Mouse (Mus musculus): ENCODE measurements at regions not wholly inside any gene's neighbourhood (a gene's known extent, or its start where the extent isn't known, plus 50 kb on each side); places are given as distances from the start of the nearest gene placed in this dataset.

GRCm38 (mm10) chr8:42219857-42220600 is 803.2 kb upstream of the Frg1 start:
- no peak for TF ChIP-seq CTCF (IDR thresholded peaks at IDR 0.05)
- TF ChIP-seq EP300 (IDR thresholded peaks at IDR 0.05; ENCODE audit: insufficient read depth, low read depth, low read length) = no peak
- no peak for TF ChIP-seq POLR2A (IDR thresholded peaks at IDR 0.05; ENCODE audit: insufficient read depth, low read depth, low read length)
- no peak overlapping the region for H3K27ac ChIP-seq

GRCm38 (mm10) chr8:42210943-42211342 is 794.1 kb upstream of the Frg1 start:
- DNase-seq = no peak
- TF ChIP-seq POLR2A (IDR thresholded peaks at IDR 0.05; ENCODE audit: insufficient read depth, low read depth, low read length) (no peak), EP300 (IDR thresholded peaks at IDR 0.05; ENCODE audit: insufficient read depth, low read depth, low read length) (no peak), CTCF (IDR thresholded peaks at IDR 0.05) (no peak)
- 38% methylated on average over 2 of the region's 2 CpGs for WGBS
- no peaks in the 10 kb centered on the region for H3K4me1 ChIP-seq (ENCODE audit: control insufficient read depth, insufficient read depth, low read length)
- H3K27me3 ChIP-seq (ENCODE audit: control insufficient read depth, insufficient read depth, low read length) = no peaks in the 10 kb centered on the region
- no peaks in the 10 kb centered on the region for H3K79me2 ChIP-seq (replicated peaks; ENCODE audit: control insufficient read depth, insufficient read depth, low read length)
- no peaks in the 10 kb centered on the region for H3K36me3 ChIP-seq (ENCODE audit: control insufficient read depth, insufficient read depth, low read length)
- H3K9ac ChIP-seq (ENCODE audit: low read depth, low read length) = no peak overlapping the region
- H3K27ac ChIP-seq = no peak overlapping the region
- H3K4me3 ChIP-seq = no peak overlapping the region
- intact Hi-C loops (cut with DNase I) = no loop called here

More at GRCm38 (mm10) chr8:42219857-42220600, 803.2 kb upstream of the Frg1 start:
- Histone ChIP-seq H3K36me3 (ENCODE audit: control insufficient read depth, insufficient read depth, low read length) (no peaks in the 10 kb centered on the region), H3K9ac (ENCODE audit: low read depth, low read length) (no peak overlapping the region), H3K4me1 (ENCODE audit: control insufficient read depth, insufficient read depth, low read length) (no peaks in the 10 kb centered on the region), H3K79me2 (replicated peaks; ENCODE audit: control insufficient read depth, insufficient read depth, low read length) (no peaks in the 10 kb centered on the region), H3K4me3 (no peak overlapping the region), H3K27me3 (ENCODE audit: control insufficient read depth, insufficient read depth, low read length) (no peaks in the 10 kb centered on the region)
- 62% methylated on average over 2 of the region's 2 CpGs for WGBS
- no peak for DNase-seq
- intact Hi-C loops (cut with DNase I) = no loop called here

- Histone ChIP-seq H3K27me3 (ENCODE audit: control insufficient read depth, insufficient read depth, low read length) (no peaks in the 10 kb centered on the region), H3K4me3 (no peak overlapping the region), H3K4me1 (ENCODE audit: control insufficient read depth, insufficient read depth, low read length) (no peaks in the 10 kb centered on the region), H3K9ac (ENCODE audit: low read depth, low read length) (no peak overlapping the region), H3K27ac (no peak overlapping the region), H3K36me3 (ENCODE audit: control insufficient read depth, insufficient read depth, low read length) (no peaks in the 10 kb centered on the region), H3K79me2 (replicated peaks; ENCODE audit: control insufficient read depth, insufficient read depth, low read length) (no peaks in the 10 kb centered on the region)
- TF ChIP-seq CTCF (IDR thresholded peaks at IDR 0.05) = no peak
- no peak for TF ChIP-seq EP300 (IDR thresholded peaks at IDR 0.05; ENCODE audit: insufficient read depth, low read depth, low read length)
- no peak for TF ChIP-seq POLR2A (IDR thresholded peaks at IDR 0.05; ENCODE audit: insufficient read depth, low read depth, low read length)
- intact Hi-C loops (cut with DNase I) = no loop called here
- no peak for DNase-seq
Observed at GRCm38 (mm10) chr8:42209989-42210388, 793.1 kb upstream of the Frg1 start.

- intact Hi-C loops (cut with DNase I) = no loop called here
Observed at GRCm38 (mm10) chr8:42197257-42197656, 780.4 kb upstream of the Frg1 start.

GRCm38 (mm10) chr8:42193902-42194550 is 777.2 kb upstream of the Frg1 start:
- Histone ChIP-seq H3K27me3 (ENCODE audit: control insufficient read depth, insufficient read depth, low read length) (no peaks in the 10 kb centered on the region), H3K4me1 (ENCODE audit: control insufficient read depth, insufficient read depth, low read length) (no peaks in the 10 kb centered on the region), H3K27ac (no peak overlapping the region), H3K36me3 (ENCODE audit: control insufficient read depth, insufficient read depth, low read length) (no peaks in the 10 kb centered on the region), H3K9ac (ENCODE audit: low read depth, low read length) (no peak overlapping the region), H3K4me3 (no peak overlapping the region), H3K79me2 (replicated peaks; ENCODE audit: control insufficient read depth, insufficient read depth, low read length) (no peaks in the 10 kb centered on the region)
- 88% methylated on average over 1 of the region's 1 CpGs for WGBS
- intact Hi-C loops (cut with DNase I) = no loop called here
- TF ChIP-seq POLR2A (IDR thresholded peaks at IDR 0.05; ENCODE audit: insufficient read depth, low read depth, low read length) (no peak), CTCF (IDR thresholded peaks at IDR 0.05) (no peak), EP300 (IDR thresholded peaks at IDR 0.05; ENCODE audit: insufficient read depth, low read depth, low read length) (no peak)
- DNase-seq = no peak

More at GRCm38 (mm10) chr8:42197257-42197656, 780.4 kb upstream of the Frg1 start:
- Histone ChIP-seq H3K27ac (no peak overlapping the region), H3K4me1 (ENCODE audit: control insufficient read depth, insufficient read depth, low read length) (no peaks in the 10 kb centered on the region), H3K79me2 (replicated peaks; ENCODE audit: control insufficient read depth, insufficient read depth, low read length) (no peaks in the 10 kb centered on the region), H3K27me3 (ENCODE audit: control insufficient read depth, insufficient read depth, low read length) (no peaks in the 10 kb centered on the region), H3K36me3 (ENCODE audit: control insufficient read depth, insufficient read depth, low read length) (no peaks in the 10 kb centered on the region), H3K4me3 (no peak overlapping the region), H3K9ac (ENCODE audit: low read depth, low read length) (no peak overlapping the region)
- TF ChIP-seq POLR2A (IDR thresholded peaks at IDR 0.05; ENCODE audit: insufficient read depth, low read depth, low read length) (no peak), CTCF (IDR thresholded peaks at IDR 0.05) (no peak), EP300 (IDR thresholded peaks at IDR 0.05; ENCODE audit: insufficient read depth, low read depth, low read length) (no peak)
- WGBS = 64% methylated on average over 5 of the region's 5 CpGs
- DNase-seq = no peak

- Histone ChIP-seq H3K4me3 (no peak overlapping the region), H3K36me3 (ENCODE audit: control insufficient read depth, insufficient read depth, low read length) (no peaks in the 10 kb centered on the region), H3K9ac (ENCODE audit: low read depth, low read length) (no peak overlapping the region), H3K4me1 (ENCODE audit: control insufficient read depth, insufficient read depth, low read length) (no peaks in the 10 kb centered on the region), H3K79me2 (replicated peaks; ENCODE audit: control insufficient read depth, insufficient read depth, low read length) (no peaks in the 10 kb centered on the region), H3K27me3 (ENCODE audit: control insufficient read depth, insufficient read depth, low read length) (no peaks in the 10 kb centered on the region), H3K27ac (no peak overlapping the region)
- no peak for DNase-seq
- no peak for TF ChIP-seq CTCF (IDR thresholded peaks at IDR 0.05)
- TF ChIP-seq POLR2A (IDR thresholded peaks at IDR 0.05; ENCODE audit: insufficient read depth, low read depth, low read length) = no peak
- TF ChIP-seq EP300 (IDR thresholded peaks at IDR 0.05; ENCODE audit: insufficient read depth, low read depth, low read length) = no peak
- WGBS = 75% methylated on average over 1 of the region's 1 CpGs
- intact Hi-C loops (cut with DNase I) = no loop called here
Observed at GRCm38 (mm10) chr8:42187083-42187482, 770.2 kb upstream of the Frg1 start.
